Mouse (Mus musculus) E14TG2a.4 (cell line): Measurements from ENCODE around the gene Ddx56.

Experiments
- H3K27me3 ChIP-seq: 2 replicates; pipeline ENCODE4 v1.6.1; 2014; ENCODE audit warnings: low read length, control low read depth; ENCODE audit not compliant: insufficient read depth
- H3K36me3 ChIP-seq: 2 replicates; pipeline ENCODE4 v1.6.1; 2014; ENCODE audit warnings: low read length, control low read depth; ENCODE audit not compliant: insufficient read depth
- H3K4me1 ChIP-seq: replicated peaks from 2 replicates; pipeline ENCODE4 v1.6.1; 2014; ENCODE audit warnings: low read depth, low read length, control low read depth
- H3K4me3 ChIP-seq: replicated peaks from 2 replicates; pipeline ENCODE4 v1.5.1; 2014; ENCODE audit warnings: mild to moderate bottlenecking, low read length
- H3K9me3 ChIP-seq: 2 replicates; pipeline ENCODE4 v1.6.1; 2014; ENCODE audit warnings: low read length, control low read depth
- CTCF ChIP-seq: conservative IDR thresholded peaks from 2 replicates; pipeline ENCODE4 v1.5.1; 2014; ENCODE audit warnings: low read length
- NANOG ChIP-seq: IDR thresholded peaks from 2 replicates; pipeline ENCODE4 v1.6.1; 2014; ENCODE audit warnings: borderline replicate concordance, low read length, mixed read lengths

The Ddx56 gene

DNA sequence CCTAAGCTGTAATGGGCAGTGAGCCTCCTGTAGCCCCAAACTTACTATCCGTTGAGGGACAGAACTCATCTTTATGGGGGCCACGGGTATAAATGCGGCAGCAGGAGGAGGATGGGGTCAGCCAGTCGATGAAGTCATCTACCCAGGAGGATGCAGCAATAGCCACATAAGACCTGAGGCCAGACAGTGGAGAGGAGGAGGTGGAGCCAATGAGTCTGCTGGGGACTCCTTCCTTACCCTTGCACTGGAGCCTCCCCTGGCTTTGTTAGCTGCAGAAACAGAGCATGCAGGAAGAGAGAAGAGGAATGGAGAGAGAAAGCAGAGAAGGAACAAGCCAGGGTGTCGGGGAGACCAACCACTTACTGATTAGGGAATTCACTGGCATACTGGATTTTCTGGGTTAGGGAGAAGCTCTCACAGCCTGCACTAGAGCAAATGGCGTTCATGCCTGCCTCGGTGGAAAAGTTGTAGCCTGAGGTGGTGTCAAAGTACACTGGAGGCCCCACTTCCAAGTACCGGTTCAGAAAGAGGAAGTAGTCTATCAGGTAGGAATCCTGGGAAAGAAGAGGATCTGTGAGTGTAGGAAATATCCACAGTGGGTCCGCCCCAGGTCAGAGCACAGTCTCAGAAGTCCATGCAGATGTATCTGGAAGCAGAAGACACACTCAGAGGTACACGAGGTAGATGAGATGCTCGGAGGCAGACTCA lies 49.2 kb downstream of the Ddx56 start:
- no peaks in the 10 kb centered on the region for H3K9me3 ChIP-seq
- H3K36me3 ChIP-seq, result no peaks in the 10 kb centered on the region

DNA sequence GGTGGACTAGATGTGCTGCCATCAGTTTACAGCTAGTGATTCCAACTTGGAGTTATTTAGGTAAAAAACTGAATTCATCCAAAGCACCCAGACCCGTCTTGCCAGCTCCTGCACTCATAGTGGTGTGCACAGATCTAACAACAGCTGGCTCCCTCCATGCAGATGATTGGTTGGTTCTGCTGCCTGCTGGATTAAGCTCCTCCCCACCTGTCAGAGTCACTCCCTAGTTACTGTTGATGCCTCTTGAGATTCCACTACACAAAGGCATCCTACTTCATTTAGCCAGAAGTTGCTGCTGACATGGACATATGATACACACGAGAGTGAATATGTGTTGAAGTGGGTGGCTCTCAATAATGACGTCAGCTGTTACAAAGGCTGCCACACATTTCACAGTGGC lies 50.7 kb downstream of the Ddx56 start:
- H3K27me3 ChIP-seq, result peaks cover 4% of the 10 kb centered on the region; the same call in 1 of the 2 replicates
- no peak overlapping the region for H3K4me3 ChIP-seq
- H3K9me3 ChIP-seq, result no peaks in the 10 kb centered on the region
- no peaks in the 10 kb centered on the region for H3K36me3 ChIP-seq
- H3K4me1 ChIP-seq, result 0 out of 2 replicates have a peak, but pooled peaks cover 3% of the 10 kb centered on the region
- TF ChIP-seq NANOG, result no peak

More for the DNA sequence above, 49.2 kb downstream of the Ddx56 start:
- H3K4me3 ChIP-seq, result no peak overlapping the region
- 0 out of 2 replicates have a peak, but pooled peaks cover 3% of the 10 kb centered on the region for H3K4me1 ChIP-seq
- peaks cover 4% of the 10 kb centered on the region; the same call in 1 of the 2 replicates for H3K27me3 ChIP-seq
- no peak for TF ChIP-seq NANOG
- TF ChIP-seq CTCF, result no peak
